Mouse (Mus musculus) heart, postnatal 0 days (tissue): Measurements from ENCODE around the gene Gm2431.

Experiments used
- CTCF ChIP-seq: IDR thresholded peaks from 2 replicates; pipeline ENCODE4 v1.5.1; 2016; ENCODE audit warnings: antibody characterized with exemption, control low read depth, low read depth
- EP300 ChIP-seq: IDR thresholded peaks from 2 replicates; pipeline ENCODE4 v1.6.1; 2016; ENCODE audit warnings: antibody characterized with exemption, low read depth

GRCm38 (mm10) chr7:142285130-142285835 lies 27.1 kb upstream of the Gm2431 start:
- peak; percentile 57 for TF ChIP-seq CTCF
- no peak for TF ChIP-seq EP300
